Mouse (Mus musculus): ENCODE measurements around the gene Frmd4a. TPM values are rescaled to one million over a fixed set of nuclear protein-coding genes. Genes with fewer than 3 reads are reported as not detected.

Gene Frmd4a
- polyA plus RNA-seq, 1 experiment from 2014 or later: 39.5 TPM

GRCm38 (mm10) chr2:4492485-4493481 is 475.3 kb downstream of the Frmd4a start:
- no peaks in the 10 kb centered on the region for H3K9me3 ChIP-seq (replicated peaks)
- H3K27me3 ChIP-seq: no peaks in the 10 kb centered on the region
- H3K9ac ChIP-seq: 0 out of 2 replicates have a peak overlapping the region, but pooled peaks have one; percentile 19
- H3K4me1 ChIP-seq: peaks cover 38% of the 10 kb centered on the region
- no peak overlapping the region for H3K4me2 ChIP-seq
- 56% methylated on average over 20 of the region's 20 CpGs for WGBS
- ATAC-seq: peak; percentile 66
- H3K4me3 ChIP-seq: no peak overlapping the region
- H3K27ac ChIP-seq: peak overlapping the region; percentile 49
- peaks cover 8% of the 10 kb centered on the region for H3K36me3 ChIP-seq (ENCODE audit: poor library complexity, severe bottlenecking)

GRCm38 (mm10) chr2:4494478-4494877 is 477.0 kb downstream of the Frmd4a start:
- no peaks in the 10 kb centered on the region for H3K9me3 ChIP-seq (replicated peaks)
- no peaks in the 10 kb centered on the region for H3K27me3 ChIP-seq
- peaks cover 10% of the 10 kb centered on the region for H3K36me3 ChIP-seq (ENCODE audit: poor library complexity, severe bottlenecking)
- WGBS: 88% methylated on average over 2 of the region's 2 CpGs
- H3K27ac ChIP-seq: no peak overlapping the region
- H3K4me1 ChIP-seq: peaks cover 37% of the 10 kb centered on the region
- ATAC-seq: no peak
- H3K9ac ChIP-seq: no peak overlapping the region
- H3K4me2 ChIP-seq: no peak overlapping the region
- H3K4me3 ChIP-seq: no peak overlapping the region

- Histone ChIP-seq H3K27me3 (no peaks in the 10 kb centered on the region), H3K9me3 (replicated peaks) (no peaks in the 10 kb centered on the region), H3K4me2 (no peak overlapping the region), H3K4me3 (no peak overlapping the region), H3K9ac (no peak overlapping the region), H3K4me1 (peaks cover 7% of the 10 kb centered on the region), H3K36me3 (ENCODE audit: poor library complexity, severe bottlenecking) (peaks cover 22% of the 10 kb centered on the region), H3K27ac (no peak overlapping the region)
- ATAC-seq: peak; percentile 54
- 0% methylated on average over 1 of the region's 1 CpGs for WGBS
Measured at GRCm38 (mm10) chr2:4499257-4499656, 481.7 kb downstream of the Frmd4a start.

- Histone ChIP-seq H3K27ac (no peak overlapping the region), H3K9me3 (replicated peaks) (no peaks in the 10 kb centered on the region), H3K4me3 (no peak overlapping the region), H3K36me3 (ENCODE audit: poor library complexity, severe bottlenecking) (peaks cover 22% of the 10 kb centered on the region), H3K27me3 (no peaks in the 10 kb centered on the region), H3K4me1 (peaks cover 7% of the 10 kb centered on the region), H3K4me2 (no peak overlapping the region), H3K9ac (no peak overlapping the region)
- 91% methylated on average over 9 of the region's 9 CpGs for WGBS
- peak; percentile 39; the same call in 1 of the 2 replicates for ATAC-seq
Measured at GRCm38 (mm10) chr2:4499916-4500315, 482.4 kb downstream of the Frmd4a start.

- Histone ChIP-seq H3K4me1 (peaks cover 7% of the 10 kb centered on the region), H3K9ac (no peak overlapping the region), H3K4me3 (no peak overlapping the region), H3K4me2 (no peak overlapping the region), H3K9me3 (replicated peaks) (no peaks in the 10 kb centered on the region), H3K27me3 (no peaks in the 10 kb centered on the region), H3K27ac (no peak overlapping the region), H3K36me3 (ENCODE audit: poor library complexity, severe bottlenecking) (peaks cover 30% of the 10 kb centered on the region)
- WGBS: 72% methylated on average over 15 of the region's 15 CpGs
- ATAC-seq: no peak
Measured at GRCm38 (mm10) chr2:4501257-4502027, 483.9 kb downstream of the Frmd4a start.

- Histone ChIP-seq H3K4me2 (no peak overlapping the region), H3K36me3 (ENCODE audit: poor library complexity, severe bottlenecking) (peaks cover 30% of the 10 kb centered on the region), H3K9ac (no peak overlapping the region), H3K4me3 (no peak overlapping the region), H3K4me1 (peaks cover 23% of the 10 kb centered on the region), H3K27me3 (no peaks in the 10 kb centered on the region), H3K27ac (no peak overlapping the region), H3K9me3 (replicated peaks) (no peaks in the 10 kb centered on the region)
- WGBS: 83% methylated on average over 10 of the region's 10 CpGs
- ATAC-seq: no peak
Measured at GRCm38 (mm10) chr2:4504413-4504812, 486.9 kb downstream of the Frmd4a start.

- peaks cover 27% of the 10 kb centered on the region for H3K36me3 ChIP-seq (ENCODE audit: poor library complexity, severe bottlenecking)
- peaks cover 36% of the 10 kb centered on the region for H3K4me1 ChIP-seq
- H3K9me3 ChIP-seq (replicated peaks): no peaks in the 10 kb centered on the region
- H3K4me2 ChIP-seq: no peak overlapping the region
- H3K4me3 ChIP-seq: no peak overlapping the region
- WGBS: 93% methylated on average over 4 of the region's 4 CpGs
- H3K9ac ChIP-seq: no peak overlapping the region
- no peak for ATAC-seq
- H3K27ac ChIP-seq: no peak overlapping the region
- H3K27me3 ChIP-seq: no peaks in the 10 kb centered on the region
Measured at GRCm38 (mm10) chr2:4505695-4506094, 488.2 kb downstream of the Frmd4a start.

GRCm38 (mm10) chr2:4506659-4507058 is 489.1 kb downstream of the Frmd4a start:
- Histone ChIP-seq H3K36me3 (ENCODE audit: poor library complexity, severe bottlenecking) (peaks cover 18% of the 10 kb centered on the region; the same call in 1 of the 2 replicates), H3K4me1 (peaks cover 36% of the 10 kb centered on the region), H3K4me3 (no peak overlapping the region), H3K4me2 (no peak overlapping the region), H3K9ac (no peak overlapping the region), H3K27ac (no peak overlapping the region), H3K9me3 (replicated peaks) (no peaks in the 10 kb centered on the region), H3K27me3 (no peaks in the 10 kb centered on the region)
- WGBS: 95% methylated on average over 9 of the region's 9 CpGs
- no peak for ATAC-seq

GRCm38 (mm10) chr2:4507887-4508615 is 490.5 kb downstream of the Frmd4a start:
- Histone ChIP-seq H3K4me2 (no peak overlapping the region), H3K9me3 (replicated peaks) (no peaks in the 10 kb centered on the region), H3K4me3 (no peak overlapping the region), H3K27ac (peak overlapping the region; percentile 49), H3K9ac (no peak overlapping the region), H3K27me3 (no peaks in the 10 kb centered on the region), H3K4me1 (peaks cover 45% of the 10 kb centered on the region), H3K36me3 (ENCODE audit: poor library complexity, severe bottlenecking) (peaks cover 18% of the 10 kb centered on the region; the same call in 1 of the 2 replicates)
- 68% methylated on average over 13 of the region's 13 CpGs for WGBS
- peak; percentile 50 for ATAC-seq

GRCm38 (mm10) chr2:4508959-4509615 is 491.6 kb downstream of the Frmd4a start:
- ATAC-seq: no peak
- Histone ChIP-seq H3K36me3 (ENCODE audit: poor library complexity, severe bottlenecking) (peaks cover 23% of the 10 kb centered on the region; the same call in 1 of the 2 replicates), H3K4me2 (no peak overlapping the region), H3K4me3 (no peak overlapping the region), H3K4me1 (peaks cover 43% of the 10 kb centered on the region), H3K9me3 (replicated peaks) (no peaks in the 10 kb centered on the region), H3K27ac (peak overlapping the region; percentile 49), H3K9ac (no peak overlapping the region), H3K27me3 (no peaks in the 10 kb centered on the region)
- 83% methylated on average over 10 of the region's 10 CpGs for WGBS

- 61% methylated on average over 5 of the region's 5 CpGs for WGBS
- ATAC-seq: peak; percentile 48; the same call in 1 of the 2 replicates
Measured at GRCm38 (mm10) chr2:4509739-4510138, 492.2 kb downstream of the Frmd4a start.

More at GRCm38 (mm10) chr2:4509739-4510138, 492.2 kb downstream of the Frmd4a start:
- Histone ChIP-seq H3K4me1 (peaks cover 50% of the 10 kb centered on the region), H3K27me3 (no peaks in the 10 kb centered on the region), H3K4me2 (no peak overlapping the region), H3K4me3 (no peak overlapping the region), H3K9me3 (replicated peaks) (no peaks in the 10 kb centered on the region), H3K36me3 (ENCODE audit: poor library complexity, severe bottlenecking) (peaks cover 24% of the 10 kb centered on the region; the same call in 1 of the 2 replicates), H3K27ac (peak overlapping the region; percentile 41), H3K9ac (no peak overlapping the region)

Measured in forebrain, embryonic 13.5 days (tissue).